In genomic region chr5:124426475-124427071, GRCm38 (mm10) we compare ENCODE assay signal across 8 mouse cellular contexts. TPM values are rescaled to one million over a fixed set of nuclear protein-coding genes. Genes with fewer than 3 reads are reported as not detected.
DNase-seq lines count a peak whose midpoint lies in the region; ATAC-seq and TF ChIP-seq lines count a peak whose summit lies in the region.

No protein-coding gene starts in this region.

- WGBS in kidney, adult 2 months: 84% methylated on average over 10 of the region's 10 CpGs
- 94% methylated on average over 10 of the region's 10 CpGs for WGBS in heart, postnatal 0 days
- WGBS in midbrain, embryonic 12.5 days: 93% methylated on average over 10 of the region's 10 CpGs

- DNase-seq in kidney, adult 2 months: no peak
- DNase-seq in kidney, postnatal 14 days: no peak
- DNase-seq in ZHBTc4 (ENCODE audit: low read depth, low spot score): peak; percentile 77
- no peak for DNase-seq in heart, postnatal 0 days (ENCODE audit: low spot score)
- DNase-seq in layer of hippocampus, adult 8-10 months (ENCODE audit: low spot score in 2 of 2): no peak
- DNase-seq in layer of hippocampus, postnatal 36 days: no peak

- H3K27ac ChIP-seq in kidney, adult 2 months (ENCODE audit: insufficient read depth, low read depth, low read length): peak overlapping the region; percentile 90
- peak overlapping the region; percentile 80 for H3K27ac ChIP-seq in heart, postnatal 0 days (ENCODE audit: low read depth)
- H3K27ac ChIP-seq in midbrain, embryonic 12.5 days (replicated peaks): peak overlapping the region; percentile 87; the same call in 1 of the 2 replicates

- no peak for TF ChIP-seq EP300 in heart, postnatal 0 days (IDR thresholded peaks at IDR 0.05; ENCODE audit: low read depth)

- no peaks in the 10 kb centered on the region for H3K9me3 ChIP-seq in heart, postnatal 0 days (replicated peaks; ENCODE audit: control insufficient read depth, low read length)
- no peaks in the 10 kb centered on the region for H3K9me3 ChIP-seq in midbrain, embryonic 12.5 days

- no peak for ATAC-seq in heart, postnatal 0 days (ENCODE audit: insufficient read depth, low read depth)
- no peak for ATAC-seq in midbrain, embryonic 12.5 days (ENCODE audit: low FRiP score, low read depth)
- ATAC-seq in megakaryocyte progenitor cell, adult 5-6 weeks (replicated peaks; ENCODE audit: poor library complexity): no peak

- no peak for TF ChIP-seq POLR2A in kidney, adult 2 months (IDR thresholded peaks at IDR 0.05; ENCODE audit: low read depth, low read length)

- H3K4me1 ChIP-seq in kidney, adult 2 months (ENCODE audit: control insufficient read depth, insufficient read depth, low read length): peaks cover 8% of the 10 kb centered on the region; the same call in 1 of the 2 replicates
- no peaks in the 10 kb centered on the region; the same call in 1 of the 2 replicates for H3K4me1 ChIP-seq in heart, postnatal 0 days (ENCODE audit: control insufficient read depth, insufficient read depth)
- H3K4me1 ChIP-seq in midbrain, embryonic 12.5 days: peaks cover 13% of the 10 kb centered on the region

- no peak overlapping the region for H3K4me3 ChIP-seq in kidney, adult 2 months (ENCODE audit: insufficient read depth, low read depth, low read length)
- no peak overlapping the region for H3K4me3 ChIP-seq in heart, postnatal 0 days (ENCODE audit: low read depth, low read length)
- H3K4me3 ChIP-seq in midbrain, embryonic 12.5 days: peak overlapping the region; percentile 100

- no peak for TF ChIP-seq CTCF in kidney, adult 2 months (conservative IDR thresholded peaks at IDR 0.05; ENCODE audit: insufficient read depth, insufficient read length, low read depth, low read length)
- TF ChIP-seq CTCF in heart, postnatal 0 days (IDR thresholded peaks at IDR 0.05; ENCODE audit: low read depth): no peak

- no peaks in the 10 kb centered on the region for H3K27me3 ChIP-seq in kidney, adult 2 months (replicated peaks; ENCODE audit: control insufficient read depth, insufficient read depth, low read length)
- no peaks in the 10 kb centered on the region for H3K27me3 ChIP-seq in heart, postnatal 0 days (ENCODE audit: control insufficient read depth, insufficient read depth, low read length)
- no peaks in the 10 kb centered on the region for H3K27me3 ChIP-seq in midbrain, embryonic 12.5 days

- peak overlapping the region; percentile 45 for H3K4me2 ChIP-seq in heart, postnatal 0 days (ENCODE audit: low read depth, low read length)
- H3K4me2 ChIP-seq in midbrain, embryonic 12.5 days (replicated peaks): peak overlapping the region; percentile 43; the same call in 1 of the 2 replicates

- H3K9ac ChIP-seq in heart, postnatal 0 days (replicated peaks; ENCODE audit: low read depth, low read length): no peak overlapping the region
- no peak overlapping the region for H3K9ac ChIP-seq in midbrain, embryonic 12.5 days (replicated peaks)

- H3K36me3 ChIP-seq in kidney, adult 2 months (ENCODE audit: control insufficient read depth, insufficient read depth, low read length): no peaks in the 10 kb centered on the region
- H3K36me3 ChIP-seq in heart, postnatal 0 days (replicated peaks; ENCODE audit: control insufficient read depth, insufficient read depth, low read length): 0 out of 2 replicates have a peak, but pooled peaks cover 6% of the 10 kb centered on the region
- 0 out of 2 replicates have a peak, but pooled peaks cover 11% of the 10 kb centered on the region for H3K36me3 ChIP-seq in midbrain, embryonic 12.5 days

RNA-seq across cellular contexts. Expression of gene Sbno1, which starts 0.8 kb away (rescaled TPM):
- polyA plus RNA-seq in kidney, adult 2 months (2012; rRNA removed): 16.7 and 20.8 TPM in 2 replicates
- total RNA-seq in heart, postnatal 0 days (2014; rRNA removed; ENCODE audit: low replicate concordance): 27.0 and 33.8 TPM in 2 replicates
- polyA plus RNA-seq in heart, postnatal 0 days (2015; fragmentation: Nextera tagmentation; extraction: Ambion mirVana): 46.8 and 52.8 TPM in 2 replicates
- 110 and 111 TPM in 2 replicates for polyA plus RNA-seq in midbrain, embryonic 12.5 days (2016; fragmentation: Nextera tagmentation; extraction: Ambion mirVana)
- total RNA-seq in layer of hippocampus, adult 8-10 months (2022): 100 to 1,000 TPM; 135 to 183 (median 148) TPM
- total RNA-seq in megakaryocyte progenitor cell, adult 5-6 weeks (2015): 94.8 and 95.7 TPM in 2 replicates
- 162 and 219 TPM in 2 replicates for total RNA-seq in megakaryocyte progenitor cell, adult 5-6 weeks (2017)
- 100 to 1,000 TPM; 148 to 157 TPM for total RNA-seq in layer of hippocampus, postnatal 36 days (2021)

RNA-seq across cellular contexts. Expression of gene Kmt5a, which starts 13.2 kb away (rescaled TPM):
- 75.9 and 81.1 TPM in 2 replicates for polyA plus RNA-seq in kidney, adult 2 months (2012; rRNA removed)
- total RNA-seq in heart, postnatal 0 days (2014; rRNA removed; ENCODE audit: low replicate concordance): 71.9 and 82.9 TPM in 2 replicates
- polyA plus RNA-seq in heart, postnatal 0 days (2015; fragmentation: Nextera tagmentation; extraction: Ambion mirVana): 26.0 and 27.7 TPM in 2 replicates
- polyA plus RNA-seq in midbrain, embryonic 12.5 days (2016; fragmentation: Nextera tagmentation; extraction: Ambion mirVana): 48.5 and 52.8 TPM in 2 replicates
- total RNA-seq in layer of hippocampus, adult 8-10 months (2022): 10 to 100 TPM; 58.2 to 72.4 (median 64.4) TPM
- 285 and 312 TPM in 2 replicates for total RNA-seq in megakaryocyte progenitor cell, adult 5-6 weeks (2015)
- 134 and 164 TPM in 2 replicates for total RNA-seq in megakaryocyte progenitor cell, adult 5-6 weeks (2017)
- total RNA-seq in layer of hippocampus, postnatal 36 days (2021): 10 to 100 TPM; 63.9 to 78.5 TPM

RNA-seq across cellular contexts. Expression of gene Rilpl2, which starts 51.6 kb away (rescaled TPM):
- 44.3 and 46.3 TPM in 2 replicates for polyA plus RNA-seq in kidney, adult 2 months (2012; rRNA removed)
- total RNA-seq in heart, postnatal 0 days (2014; rRNA removed; ENCODE audit: low replicate concordance): 8.4 and 12.4 TPM in 2 replicates
- polyA plus RNA-seq in heart, postnatal 0 days (2015; fragmentation: Nextera tagmentation; extraction: Ambion mirVana): 14.9 and 15.4 TPM in 2 replicates
- polyA plus RNA-seq in midbrain, embryonic 12.5 days (2016; fragmentation: Nextera tagmentation; extraction: Ambion mirVana): 19.0 and 20.3 TPM in 2 replicates
- 10 to 100 TPM; 15.5 to 21.0 (median 17.2) TPM for total RNA-seq in layer of hippocampus, adult 8-10 months (2022)
- 49.0 and 63.6 TPM in 2 replicates for total RNA-seq in megakaryocyte progenitor cell, adult 5-6 weeks (2015)
- 45.2 and 50.1 TPM in 2 replicates for total RNA-seq in megakaryocyte progenitor cell, adult 5-6 weeks (2017)
- total RNA-seq in layer of hippocampus, postnatal 36 days (2021): 10 to 100 TPM; 19.8 to 20.6 TPM

RNA-seq across cellular contexts. Expression of gene Snrnp35, which starts 56.4 kb away (rescaled TPM):
- polyA plus RNA-seq in kidney, adult 2 months (2012; rRNA removed): 4.3 and 5.9 TPM in 2 replicates
- total RNA-seq in heart, postnatal 0 days (2014; rRNA removed; ENCODE audit: low replicate concordance): 0.50 and 4.4 TPM in 2 replicates
- polyA plus RNA-seq in heart, postnatal 0 days (2015; fragmentation: Nextera tagmentation; extraction: Ambion mirVana): 14.0 and 14.6 TPM in 2 replicates
- 26.2 and 28.9 TPM in 2 replicates for polyA plus RNA-seq in midbrain, embryonic 12.5 days (2016; fragmentation: Nextera tagmentation; extraction: Ambion mirVana)
- total RNA-seq in layer of hippocampus, adult 8-10 months (2022): 10 to 100 TPM; 25.7 to 31.5 (median 28.6) TPM
- total RNA-seq in megakaryocyte progenitor cell, adult 5-6 weeks (2015): 2.8 and 6.4 TPM in 2 replicates
- total RNA-seq in megakaryocyte progenitor cell, adult 5-6 weeks (2017): 5.4 and 9.0 TPM in 2 replicates
- 10 to 100 TPM; 27.4 to 31.7 TPM for total RNA-seq in layer of hippocampus, postnatal 36 days (2021)
